Mouse (Mus musculus): ENCODE results near the gene Aspdh. TPM values are rescaled to one million over a fixed set of nuclear protein-coding genes. Genes with fewer than 3 reads are reported as not detected.

Aspdh gene
- total RNA-seq, 2 experiments from 2014 or later = 0.63 TPM; not detected in 1

- no peak for DNase-seq
Measured at GRCm38 (mm10) chr7:44446070-44446855, 18.9 kb upstream of the Aspdh start.

GRCm38 (mm10) chr7:44453256-44453655, 11.9 kb upstream of the Aspdh start:
- no peak for DNase-seq

- DNase-seq = no peak
Measured at GRCm38 (mm10) chr7:44456302-44456701, 8.9 kb upstream of the Aspdh start.

GRCm38 (mm10) chr7:44460067-44460466, 5.1 kb upstream of the Aspdh start:
- DNase-seq = no peak

GRCm38 (mm10) chr7:44460767-44461502, 4.3 kb upstream of the Aspdh start:
- no peak for DNase-seq

GRCm38 (mm10) chr7:44461503-44462217, 3.5 kb upstream of the Aspdh start:
- no peak for DNase-seq

- DNase-seq = no peak
Measured at GRCm38 (mm10) chr7:44462218-44463055, 2.8 kb upstream of the Aspdh start.

GRCm38 (mm10) chr7:44463056-44463425, 2.1 kb upstream of the Aspdh start:
- no peak for DNase-seq

- no peak for DNase-seq
Measured at GRCm38 (mm10) chr7:44463556-44464225, 1.5 kb upstream of the Aspdh start.

- no peak for DNase-seq
Measured at GRCm38 (mm10) chr7:44464511-44464910, 680 bp upstream of the Aspdh start.

GRCm38 (mm10) chr7:44466006-44466887, 1.1 kb downstream of the Aspdh start:
- no peak for DNase-seq

GRCm38 (mm10) chr7:44466888-44467311, 1.7 kb downstream of the Aspdh start:
- DNase-seq = no peak

- peak; percentile 94 for DNase-seq
Measured at GRCm38 (mm10) chr7:44467811-44468411, 2.7 kb downstream of the Aspdh start, which contains the start of gene Josd2. TSS of gene Josd2 (plus strand) at chr7:44467980.

GRCm38 (mm10) chr7:44468644-44469285, 3.6 kb downstream of the Aspdh start:
- no peak for DNase-seq

- DNase-seq = no peak
Measured at GRCm38 (mm10) chr7:44469677-44470675, 4.8 kb downstream of the Aspdh start.

- DNase-seq = no peak
Measured at GRCm38 (mm10) chr7:44470696-44471612, 5.8 kb downstream of the Aspdh start.
